Mouse (Mus musculus) megakaryocyte, embryonic 14.5 days (primary cell): Measurements from ENCODE around the gene Fgfr2. TPM values are rescaled to one million over a fixed set of nuclear protein-coding genes. Genes with fewer than 3 reads are reported as not detected.

ENCODE experiments used
- H3K27me3 ChIP-seq: replicated peaks from 2 replicates; pipeline ENCODE3; 2012; ENCODE audit warnings: inconsistent platforms
- H3K36me3 ChIP-seq: replicated peaks from 2 replicates; pipeline ENCODE3; 2012; ENCODE audit warnings: low read length, inconsistent platforms, mixed read lengths
- H3K4me1 ChIP-seq: 2 replicates; pipeline ENCODE4 v1.6.1; 2012; ENCODE audit warnings: inconsistent platforms
- H3K4me3 ChIP-seq: replicated peaks from 2 replicates; pipeline ENCODE3; 2012; ENCODE audit warnings: moderate library complexity, mild to moderate bottlenecking, inconsistent platforms
- H3K9me3 ChIP-seq: 2 replicates; pipeline ENCODE4 v1.6.1; 2012; ENCODE audit warnings: inconsistent platforms
- FLI1 ChIP-seq: IDR thresholded peaks from 2 replicates; pipeline ENCODE4 v1.6.1; 2012; ENCODE audit warnings: low read length, inconsistent platforms, mixed read lengths
- GATA1 ChIP-seq: IDR thresholded peaks from 3 replicates; pipeline ENCODE4 v1.6.1; 2012; ENCODE audit warnings: mixed read lengths, low read length, inconsistent platforms, borderline replicate concordance
- polyA plus RNA-seq: library from polyadenylated mRNA; stranded (reverse); fragments of >175 nt; gene quantifications from 2 replicates; pipeline ENCODE4 v1.2.3, GENCODE M21; 2012; ENCODE audit warnings: low replicate concordance; ENCODE audit not compliant: insufficient read depth

Gene Fgfr2
- polyA plus RNA-seq, 1 experiment, result 0.45 TPM

- peaks cover 6% of the 10 kb centered on the region for H3K9me3 ChIP-seq
- H3K36me3 ChIP-seq, result no peaks in the 10 kb centered on the region
- peaks cover 9% of the 10 kb centered on the region for H3K27me3 ChIP-seq
- TF ChIP-seq GATA1 (no peak), FLI1 (no peak)
- no peaks in the 10 kb centered on the region for H3K4me1 ChIP-seq
- no peak within 1 kb of the TSS for H3K4me3 ChIP-seq
Measured at GRCm38 (mm10) chr7:131322192-131322591, 1801.0 kb downstream of the Fgfr2 start, which contains the start of gene Cuzd1. TSS of gene Cuzd1 (minus strand) at chr7:131322292.

- Histone ChIP-seq H3K4me3 (no peak overlapping the region), H3K9me3 (peaks cover 5% of the 10 kb centered on the region), H3K27me3 (peaks cover 7% of the 10 kb centered on the region), H3K4me1 (no peaks in the 10 kb centered on the region), H3K36me3 (no peaks in the 10 kb centered on the region)
- TF ChIP-seq FLI1 (no peak), GATA1 (no peak)
Measured at GRCm38 (mm10) chr7:131318340-131318739, 1804.8 kb downstream of the Fgfr2 start.

GRCm38 (mm10) chr7:131317587-131317986 lies 1805.6 kb downstream of the Fgfr2 start:
- Histone ChIP-seq H3K9me3 (no peaks in the 10 kb centered on the region), H3K4me1 (no peaks in the 10 kb centered on the region), H3K36me3 (no peaks in the 10 kb centered on the region), H3K27me3 (peaks cover 7% of the 10 kb centered on the region), H3K4me3 (no peak overlapping the region)
- TF ChIP-seq GATA1 (no peak), FLI1 (no peak)

GRCm38 (mm10) chr7:131314493-131314892 lies 1808.7 kb downstream of the Fgfr2 start:
- no peak for TF ChIP-seq GATA1
- TF ChIP-seq FLI1, result no peak
- Histone ChIP-seq H3K4me3 (no peak overlapping the region), H3K36me3 (no peaks in the 10 kb centered on the region), H3K9me3 (no peaks in the 10 kb centered on the region), H3K27me3 (no peaks in the 10 kb centered on the region), H3K4me1 (no peaks in the 10 kb centered on the region)

GRCm38 (mm10) chr7:131306733-131307132 lies 1816.4 kb downstream of the Fgfr2 start:
- Histone ChIP-seq H3K27me3 (no peaks in the 10 kb centered on the region), H3K4me3 (peak overlapping the region; percentile 12), H3K36me3 (no peaks in the 10 kb centered on the region), H3K4me1 (no peaks in the 10 kb centered on the region), H3K9me3 (peaks cover 4% of the 10 kb centered on the region; the same call in 1 of the 2 replicates)
- no peak for TF ChIP-seq FLI1
- no peak for TF ChIP-seq GATA1

GRCm38 (mm10) chr7:131303340-131303739 lies 1819.8 kb downstream of the Fgfr2 start:
- Histone ChIP-seq H3K4me1 (no peaks in the 10 kb centered on the region), H3K4me3 (no peak overlapping the region), H3K9me3 (peaks cover 4% of the 10 kb centered on the region; the same call in 1 of the 2 replicates), H3K27me3 (no peaks in the 10 kb centered on the region), H3K36me3 (no peaks in the 10 kb centered on the region)
- no peak for TF ChIP-seq GATA1
- no peak for TF ChIP-seq FLI1

GRCm38 (mm10) chr7:131297151-131297550 lies 1826.0 kb downstream of the Fgfr2 start:
- no peak overlapping the region for H3K4me3 ChIP-seq
- TF ChIP-seq FLI1, result no peak
- no peak for TF ChIP-seq GATA1
- H3K4me1 ChIP-seq, result no peaks in the 10 kb centered on the region
- H3K9me3 ChIP-seq, result no peaks in the 10 kb centered on the region
- no peaks in the 10 kb centered on the region for H3K36me3 ChIP-seq
- H3K27me3 ChIP-seq, result peaks cover 4% of the 10 kb centered on the region

- Histone ChIP-seq H3K9me3 (peaks cover 8% of the 10 kb centered on the region), H3K4me1 (no peaks in the 10 kb centered on the region), H3K4me3 (peak overlapping the region; percentile 14), H3K36me3 (no peaks in the 10 kb centered on the region), H3K27me3 (no peaks in the 10 kb centered on the region)
- TF ChIP-seq GATA1 (no peak), FLI1 (no peak)
Measured at GRCm38 (mm10) chr7:131265851-131266250, 1857.3 kb downstream of the Fgfr2 start.

- no peaks in the 10 kb centered on the region for H3K4me1 ChIP-seq
- no peaks in the 10 kb centered on the region for H3K27me3 ChIP-seq
- no peaks in the 10 kb centered on the region for H3K36me3 ChIP-seq
- TF ChIP-seq FLI1 (no peak), GATA1 (no peak)
- H3K4me3 ChIP-seq, result no peak overlapping the region
- H3K9me3 ChIP-seq, result peaks cover 8% of the 10 kb centered on the region
Measured at GRCm38 (mm10) chr7:131264251-131264650, 1858.9 kb downstream of the Fgfr2 start.

GRCm38 (mm10) chr7:131260946-131261345 lies 1862.2 kb downstream of the Fgfr2 start:
- no peak for TF ChIP-seq GATA1
- no peak for TF ChIP-seq FLI1
- Histone ChIP-seq H3K9me3 (peaks cover 7% of the 10 kb centered on the region), H3K4me3 (no peak overlapping the region), H3K36me3 (no peaks in the 10 kb centered on the region), H3K27me3 (peaks cover 2% of the 10 kb centered on the region), H3K4me1 (no peaks in the 10 kb centered on the region)

GRCm38 (mm10) chr7:131257309-131257708 lies 1865.8 kb downstream of the Fgfr2 start:
- no peaks in the 10 kb centered on the region for H3K9me3 ChIP-seq
- H3K36me3 ChIP-seq, result no peaks in the 10 kb centered on the region
- no peaks in the 10 kb centered on the region for H3K4me1 ChIP-seq
- H3K4me3 ChIP-seq, result no peak overlapping the region
- H3K27me3 ChIP-seq, result peaks cover 2% of the 10 kb centered on the region
- TF ChIP-seq GATA1 (no peak), FLI1 (no peak)
